Mouse (Mus musculus) ES-Bruce4 (cell line): ENCODE measurements around the gene Ndufab1.

Experiments used
- CTCF ChIP-seq: IDR thresholded peaks from one replicate; pipeline ENCODE4 v1.8.1; 2011; ENCODE audit warnings: low read depth, low read length
- EP300 ChIP-seq: IDR thresholded peaks from 2 replicates; pipeline ENCODE4 v1.6.1; 2011; ENCODE audit warnings: low read depth, low read length; ENCODE audit not compliant: insufficient read depth
- POLR2A ChIP-seq: IDR thresholded peaks from one replicate; pipeline ENCODE4 v1.8.1; 2011; ENCODE audit warnings: low read length; ENCODE audit not compliant: insufficient read depth

DNA sequence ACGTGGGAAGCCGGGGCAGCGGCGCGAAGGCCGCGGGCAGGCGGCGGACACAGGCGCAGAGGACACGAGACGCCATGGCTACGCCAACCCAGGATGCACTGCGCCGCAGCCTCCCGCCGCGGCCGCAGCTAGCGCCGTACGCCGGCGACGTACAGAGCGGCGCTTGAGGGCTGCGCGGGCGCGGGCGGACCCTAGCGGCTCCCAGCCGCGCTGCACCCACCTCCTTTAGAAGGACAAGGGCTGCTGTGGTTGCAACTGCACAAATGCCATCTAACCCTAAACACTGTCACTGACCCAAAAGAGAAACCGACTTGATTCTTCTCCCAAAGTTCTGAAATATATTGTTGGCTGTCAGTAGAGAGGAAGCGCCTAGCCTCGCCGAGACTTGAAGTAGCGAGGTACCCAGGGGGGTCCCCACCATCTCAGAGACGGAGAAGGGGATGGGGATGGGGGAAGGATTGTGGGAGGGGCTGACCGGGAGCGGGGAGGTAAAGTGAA is at the start of gene Ndufab1:
- TF ChIP-seq CTCF (peak; percentile 64), POLR2A (no peak), EP300 (no peak)
